Mouse (Mus musculus): ENCODE results near the gene Mtmr3. TPM values are rescaled to one million over a fixed set of nuclear protein-coding genes. Genes with fewer than 3 reads are reported as not detected.

Gene Mtmr3
- polyA plus RNA-seq (2012; rRNA removed), result 33.3 and 36.6 TPM in 2 replicates

DNA sequence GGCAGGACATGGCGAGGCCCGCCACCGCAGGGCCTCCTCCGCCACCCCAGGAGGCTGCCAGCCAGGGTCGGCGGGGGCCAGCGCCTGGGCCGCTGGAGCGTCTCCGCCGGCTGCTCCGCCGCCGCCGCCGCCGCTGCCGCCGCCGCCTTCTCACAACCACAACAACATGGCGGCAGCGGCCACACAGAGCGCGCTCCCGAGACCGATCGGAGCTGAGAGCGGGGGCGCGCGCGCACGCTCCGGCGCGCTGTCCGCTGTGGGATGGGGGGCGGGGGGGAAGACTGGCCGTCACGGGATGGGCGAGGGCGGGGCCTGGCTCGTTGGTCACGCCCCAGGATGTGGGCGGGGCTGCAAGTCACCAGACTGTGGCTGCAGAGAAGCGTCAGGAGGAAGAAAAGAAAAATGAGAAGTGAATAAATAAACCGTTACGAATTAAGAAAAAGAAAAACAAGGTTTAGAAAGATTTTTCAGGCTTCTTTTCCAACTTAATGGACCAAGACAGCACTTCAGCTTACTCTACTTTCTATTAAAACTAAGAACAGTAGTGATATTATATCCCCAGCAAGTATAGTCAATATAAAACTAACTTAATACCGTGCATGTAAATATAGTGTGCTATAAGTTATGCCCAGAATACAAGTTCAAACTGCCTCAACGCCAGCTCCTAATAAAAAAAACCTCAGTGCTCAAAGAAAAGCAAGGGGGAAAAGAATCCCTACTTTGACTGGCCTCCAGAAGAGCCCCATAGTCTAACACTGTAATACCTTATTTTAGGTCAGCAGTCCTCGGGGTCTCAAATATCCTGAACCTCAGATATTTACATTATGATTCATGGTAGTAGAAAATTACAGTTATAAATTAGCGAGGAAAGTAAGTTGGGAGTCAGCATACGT is at the start of gene Mtmr3:
Mtmr3 (minus strand) TSS at position 256 of the 893 bp plus-strand sequence.

DNA sequence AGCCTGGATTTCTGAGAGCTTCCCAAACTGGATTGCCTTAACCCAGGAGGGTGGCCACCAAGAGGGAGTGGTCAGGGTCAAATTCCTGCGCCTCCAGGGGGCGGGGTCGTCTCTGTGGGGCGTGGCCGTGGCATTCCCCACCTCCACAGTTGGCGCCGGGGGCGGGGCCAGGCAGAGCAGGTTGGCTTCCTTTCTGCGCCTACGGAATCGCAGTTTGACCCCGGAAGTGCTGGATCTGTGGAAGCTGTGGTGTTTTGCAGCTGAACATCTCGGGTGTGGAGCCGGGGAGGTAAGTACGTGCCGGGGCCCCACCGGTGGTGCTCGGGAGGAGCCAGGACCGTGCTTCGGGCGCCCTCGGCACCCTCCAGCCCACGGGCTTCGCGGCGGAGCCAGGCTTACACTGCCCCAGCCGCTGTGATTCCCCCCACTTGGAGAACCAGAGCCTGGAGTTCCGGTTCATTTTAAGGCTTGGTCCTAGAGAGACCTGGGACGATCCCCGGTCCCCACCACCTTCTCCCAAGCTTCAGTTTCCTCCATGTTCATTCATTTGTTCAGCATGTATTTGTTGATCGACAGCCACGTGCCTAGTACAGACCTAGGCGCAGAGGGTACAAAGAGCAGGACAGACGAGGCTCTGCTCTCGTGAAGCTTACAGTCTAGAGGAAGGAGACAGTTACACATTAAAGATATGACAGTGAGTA is 43.0 kb upstream of the Mtmr3 start, which contains the start of gene Ascc2:
Ascc2 (plus strand) TSS at position 214 of the 701 bp plus-strand sequence.

DNA sequence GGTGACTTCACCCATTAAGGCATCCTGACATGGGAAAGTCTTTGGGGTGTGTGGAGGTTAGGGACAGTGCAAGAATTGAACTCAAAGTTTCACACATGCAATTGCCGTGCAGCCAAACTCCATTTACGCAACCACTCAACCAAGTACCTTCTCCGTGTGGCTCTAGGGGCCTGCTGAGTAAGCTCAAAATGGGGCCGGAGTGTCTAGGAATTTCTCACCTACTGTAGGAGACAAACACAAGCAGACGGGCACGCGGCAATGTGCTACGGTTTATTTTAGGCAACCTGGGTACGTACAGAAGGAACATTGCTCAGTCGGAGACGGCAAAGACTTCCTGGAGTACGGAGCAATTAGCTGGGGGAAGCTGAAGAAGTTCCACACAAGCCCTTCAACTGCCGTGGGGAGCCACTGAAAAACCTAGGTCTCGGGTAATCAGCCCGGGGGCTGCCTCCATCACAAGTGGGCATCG is 25.4 kb upstream of the Mtmr3 start, which contains the start of gene Gm11032:
Gm11032 (plus strand) TSS at position 51 of the 469 bp plus-strand sequence.

GRCm38 (mm10) chr11:4440978-4441377 is 153.7 kb downstream of the Mtmr3 start, which contains the start of gene Hormad2:
Gene Hormad2, minus strand, starts transcription at chr11:4441105.

Other genes with a start within 250 kb of the Mtmr3 start
- not detected in 2 replicates for gene Hormad2, start 153.8 kb downstream of the Mtmr3 start, polyA plus RNA-seq (2012; rRNA removed)
- not detected in 2 replicates for gene Gm11032, start 25.2 kb upstream of the Mtmr3 start, polyA plus RNA-seq (2012; rRNA removed)
- 14.0 and 17.8 TPM in 2 replicates for gene Ascc2, start 42.9 kb upstream of the Mtmr3 start, polyA plus RNA-seq (2012; rRNA removed)
- gene Uqcr10, start 109.5 kb upstream of the Mtmr3 start, polyA plus RNA-seq (2012; rRNA removed), result 444 and 446 TPM in 2 replicates
- gene Zmat5, start 109.8 kb upstream of the Mtmr3 start, polyA plus RNA-seq (2012; rRNA removed), result 60.1 and 64.9 TPM in 2 replicates
- gene Cabp7, start 151.9 kb upstream of the Mtmr3 start, polyA plus RNA-seq (2012; rRNA removed), result 0.07 and 0.08 TPM in 2 replicates